Mouse (Mus musculus): Measurements from ENCODE around the gene Det1.

DNA sequence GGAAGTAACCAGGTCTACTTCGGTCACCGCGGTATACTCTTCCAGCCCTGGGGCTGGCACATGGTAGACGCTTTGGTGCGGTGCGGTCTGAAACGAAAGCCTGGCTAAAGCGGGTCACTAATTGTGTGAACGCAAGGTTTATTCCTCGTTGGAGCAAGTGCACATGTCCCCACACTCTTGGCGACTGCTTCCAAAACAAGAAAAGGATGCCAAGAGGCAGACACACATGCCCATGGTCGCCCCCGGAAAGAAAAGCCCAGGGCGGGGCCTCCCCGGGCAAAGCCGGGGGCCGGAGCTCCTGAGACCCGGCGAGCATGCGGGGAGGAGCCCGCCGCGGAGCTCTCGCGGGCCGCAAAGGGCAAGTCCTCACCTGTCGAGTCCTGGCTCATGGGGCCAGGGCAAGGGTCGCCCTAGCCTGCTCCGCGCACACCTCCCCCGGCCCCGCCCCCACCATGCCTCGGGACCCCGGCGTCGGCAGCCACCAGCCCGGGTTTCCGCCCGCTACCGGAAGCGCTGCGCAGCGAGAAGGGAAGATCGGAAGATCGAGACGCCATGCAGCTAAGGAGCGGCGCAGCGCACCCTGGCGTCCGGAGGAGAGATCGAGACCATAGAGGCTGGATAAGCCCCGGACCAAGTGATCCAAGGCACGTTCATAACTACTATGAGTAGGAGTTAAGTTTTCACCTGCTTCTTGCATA lies at the start of gene Det1:
- peak; percentile 91 for TF ChIP-seq CTCF (IDR thresholded peaks at IDR 0.05; ENCODE audit: control insufficient read depth, insufficient read depth, insufficient replicate concordance, low read depth, low read length)
- TF ChIP-seq POLR2A (IDR thresholded peaks at IDR 0.05; ENCODE audit: control insufficient read depth, low read depth, low read length): peak; percentile 71
